Mouse (Mus musculus) liver, embryonic 14.5 days (tissue): ENCODE data around the gene Daam2.

ENCODE experiments used
- CTCF ChIP-seq: IDR thresholded peaks from 2 replicates; pipeline ENCODE4 v1.5.1; 2016; ENCODE audit warnings: antibody characterized with exemption, low read depth, control low read depth
- EP300 ChIP-seq: IDR thresholded peaks from 2 replicates; pipeline ENCODE4 v1.6.1; 2016; ENCODE audit warnings: antibody characterized with exemption, low read depth

GRCm38 (mm10) chr17:49534267-49534719 lies 29.9 kb downstream of the Daam2 start:
- no peak for TF ChIP-seq CTCF
- TF ChIP-seq EP300: no peak
